Mouse (Mus musculus) liver, embryonic 16.5 days (tissue): ENCODE data around the gene Gm17018. TPM values are rescaled to one million over a fixed set of nuclear protein-coding genes. Genes with fewer than 3 reads are reported as not detected.
A peak's percentile ranks its signal among the peaks of the same experiment; 100 is the strongest.

ENCODE experiments used
- ATAC-seq: fragments of 200-750 bp; cut with Nextera tagmentation; 2 replicates; pipeline ENCODE4 v1.8.0; 2017; ENCODE audit warnings: low read depth, mild to moderate bottlenecking, moderate number of reproducible peaks, moderate library complexity
- H3K27ac ChIP-seq: fragments of 300-500 bp; sonication (generic); 2 replicates; pipeline ENCODE4 v1.5.1; 2014; ENCODE audit warnings: mild to moderate bottlenecking, low read length
- H3K27me3 ChIP-seq: fragments of 300-500 bp; sonication (generic); 2 replicates; pipeline ENCODE4 v1.6.1; 2014; ENCODE audit warnings: low read depth, low read length, mixed read lengths; ENCODE audit not compliant: control insufficient read depth, insufficient read depth
- H3K36me3 ChIP-seq: fragments of 300-500 bp; sonication (generic); 2 replicates; pipeline ENCODE4 v1.6.1; 2014; ENCODE audit warnings: mild to moderate bottlenecking; ENCODE audit not compliant: control insufficient read depth, insufficient read depth
- H3K4me1 ChIP-seq: fragments of 300-500 bp; sonication (generic); 2 replicates; pipeline ENCODE4 v1.6.1; 2014; ENCODE audit warnings: low read depth, low read length, mixed read lengths; ENCODE audit not compliant: control insufficient read depth
- H3K4me2 ChIP-seq: fragments of 300-500 bp; sonication (generic); 2 replicates; pipeline ENCODE4 v1.6.1; 2014; ENCODE audit warnings: low read depth, low read length, mixed read lengths
- H3K4me3 ChIP-seq: fragments of 300-500 bp; sonication (generic); 2 replicates; pipeline ENCODE4 v1.5.1; 2014; ENCODE audit warnings: low read depth, mild to moderate bottlenecking, low read length
- H3K9ac ChIP-seq: fragments of 300-500 bp; sonication (generic); 2 replicates; pipeline ENCODE4 v1.6.1; 2014; ENCODE audit warnings: low read depth, low read length
- H3K9me3 ChIP-seq: fragments of 300-500 bp; sonication (generic); replicated peaks from 2 replicates; pipeline ENCODE4 v1.6.1; 2016; ENCODE audit warnings: low read length; ENCODE audit not compliant: control insufficient read depth
- WGBS: fragments of 180-500 bp; shearing (Covaris S2); extraction: QIAGEN DNeasy Blood & Tissue Kit; methylation state at CpG from one replicate; pipeline ENCODE4 v1.1.7; 2014; ENCODE audit not compliant: insufficient replicate concordance; 5-methylcytosine and 5-hydroxymethylcytosine counted together
- polyA plus RNA-seq: library from polyadenylated mRNA; unstranded; fragments of >200 nt; fragmentation: Nextera tagmentation; extraction: Ambion mirVana; gene quantifications from 2 replicates; pipeline ENCODE4 v1.2.1, GENCODE M21; 2015

The Gm17018 gene
- polyA plus RNA-seq, 1 experiment from 2014 or later = 10.2 TPM

DNA sequence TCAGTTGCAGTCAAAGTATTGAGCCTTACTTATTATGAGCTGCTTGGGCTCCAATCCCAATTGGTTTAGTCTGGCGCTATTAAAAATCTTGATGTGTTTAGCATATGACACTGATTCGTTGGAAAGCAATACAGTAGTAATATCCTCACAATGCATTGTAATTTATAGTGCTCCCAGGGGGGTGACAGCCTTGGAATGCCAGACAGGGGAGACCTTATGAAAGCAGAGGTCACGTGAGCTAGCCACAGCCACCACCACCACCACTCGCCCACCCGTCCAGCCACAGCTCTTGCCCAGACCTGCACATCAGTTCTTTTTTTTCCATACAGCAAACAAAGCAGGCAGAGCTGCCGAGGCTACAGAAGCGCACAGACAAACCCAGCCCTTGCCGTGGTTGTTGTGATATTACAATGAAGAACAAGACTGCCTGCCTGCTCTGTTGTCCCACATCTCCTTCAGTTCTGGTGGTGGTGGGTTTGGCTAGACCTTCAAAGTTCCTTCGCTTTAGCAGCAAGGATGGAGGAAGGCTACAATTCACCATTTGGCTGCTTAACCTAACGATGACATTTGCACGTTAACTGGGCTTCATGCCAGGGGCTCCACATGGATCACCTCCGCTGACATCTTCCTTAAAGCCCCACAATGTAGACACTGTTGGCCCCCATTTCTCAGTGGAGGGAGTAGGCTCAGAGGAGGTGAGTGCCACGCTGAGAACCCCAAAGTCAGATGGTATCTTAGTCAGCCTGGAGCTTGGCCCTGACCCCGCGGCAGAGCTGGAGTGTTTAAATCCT, 5.7 kb downstream of the Gm17018 start:
- H3K4me3 ChIP-seq = no peak overlapping the region
- H3K27me3 ChIP-seq = no peaks in the 10 kb centered on the region
- no peak for ATAC-seq
- WGBS = 71% methylated on average over 15 of the region's 15 CpGs
- no peak overlapping the region for H3K9ac ChIP-seq
- no peak overlapping the region for H3K27ac ChIP-seq
- no peaks in the 10 kb centered on the region for H3K36me3 ChIP-seq
- no peaks in the 10 kb centered on the region for H3K4me1 ChIP-seq
- no peak overlapping the region for H3K4me2 ChIP-seq
- H3K9me3 ChIP-seq = no peaks in the 10 kb centered on the region

DNA sequence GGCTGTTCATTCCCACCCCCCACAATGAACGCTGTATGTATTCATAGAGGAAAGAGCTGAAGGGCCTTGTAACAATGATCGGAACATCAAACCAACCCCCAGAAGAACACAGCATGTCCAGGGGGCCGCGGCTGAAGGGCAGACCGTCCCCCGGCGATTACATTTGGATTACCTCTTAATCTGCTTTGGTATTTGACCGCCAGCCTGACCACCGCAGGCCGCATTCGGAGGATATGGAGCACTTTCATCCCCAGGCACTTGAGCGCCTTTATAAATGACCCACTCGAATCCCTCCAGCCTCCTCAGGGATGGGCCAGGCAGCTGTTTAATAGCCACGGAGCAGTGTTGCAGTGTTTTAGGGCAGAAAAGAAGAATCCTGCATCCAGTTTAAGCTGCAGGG, 7.0 kb downstream of the Gm17018 start:
- no peaks in the 10 kb centered on the region for H3K36me3 ChIP-seq
- H3K27me3 ChIP-seq = no peaks in the 10 kb centered on the region
- H3K4me1 ChIP-seq = no peaks in the 10 kb centered on the region
- no peak overlapping the region for H3K4me3 ChIP-seq
- H3K4me2 ChIP-seq = no peak overlapping the region
- H3K9me3 ChIP-seq = no peaks in the 10 kb centered on the region
- 80% methylated on average over 14 of the region's 14 CpGs for WGBS
- no peak overlapping the region for H3K9ac ChIP-seq
- ATAC-seq = no peak
- no peak overlapping the region for H3K27ac ChIP-seq

DNA sequence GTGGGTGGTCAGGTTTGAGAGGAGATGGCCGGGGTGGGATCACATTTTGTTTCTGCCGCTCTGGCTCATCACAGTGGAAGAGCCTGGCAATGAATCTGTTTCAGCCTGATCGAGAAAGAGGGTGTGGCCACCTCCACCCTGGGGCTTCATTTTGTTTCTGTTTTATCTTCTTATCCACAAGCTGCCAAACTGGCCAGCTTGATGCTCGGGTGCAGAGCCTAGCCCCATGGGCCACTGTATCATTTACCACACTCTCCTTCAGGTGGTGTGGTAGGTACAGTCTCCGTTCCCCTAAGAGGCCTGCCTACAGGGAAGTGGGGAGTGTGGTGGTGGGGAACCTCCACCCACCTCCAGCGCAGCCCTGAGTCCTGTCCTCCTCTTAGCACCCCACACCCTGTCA, 12.6 kb downstream of the Gm17018 start:
- Histone ChIP-seq H3K9ac (no peak overlapping the region), H3K4me1 (peaks cover 39% of the 10 kb centered on the region), H3K27ac (no peak overlapping the region), H3K4me2 (no peak overlapping the region), H3K4me3 (no peak overlapping the region), H3K27me3 (no peaks in the 10 kb centered on the region), H3K9me3 (no peaks in the 10 kb centered on the region), H3K36me3 (no peaks in the 10 kb centered on the region)
- 35% methylated on average over 6 of the region's 6 CpGs for WGBS
- peak; percentile 44 for ATAC-seq

DNA sequence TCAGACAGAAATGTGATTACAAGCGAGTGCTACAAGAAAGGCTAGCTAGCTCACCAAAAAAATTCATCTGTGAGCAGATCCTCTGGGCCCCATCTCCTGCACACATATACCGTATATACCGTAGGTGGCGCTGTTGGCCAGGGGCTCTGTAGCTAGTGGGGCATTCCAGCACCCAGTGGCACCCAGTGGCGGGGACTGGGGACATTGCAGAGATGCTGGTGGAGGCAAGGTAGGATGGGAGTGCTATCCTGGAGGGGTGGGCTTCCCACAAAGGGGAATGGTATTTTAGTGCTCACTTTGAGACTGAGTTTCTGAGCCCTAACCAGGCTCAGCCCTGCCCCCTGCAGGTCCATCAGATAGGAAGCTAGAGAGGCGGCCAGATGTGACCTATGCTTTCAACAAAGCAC, 13.4 kb downstream of the Gm17018 start:
- H3K9ac ChIP-seq = no peak overlapping the region
- H3K4me3 ChIP-seq = no peak overlapping the region
- no peaks in the 10 kb centered on the region for H3K9me3 ChIP-seq
- H3K27ac ChIP-seq = no peak overlapping the region
- ATAC-seq = peak; percentile 58
- no peaks in the 10 kb centered on the region for H3K27me3 ChIP-seq
- H3K36me3 ChIP-seq = no peaks in the 10 kb centered on the region
- no peak overlapping the region for H3K4me2 ChIP-seq
- peaks cover 39% of the 10 kb centered on the region for H3K4me1 ChIP-seq
- 16% methylated on average over 6 of the region's 6 CpGs for WGBS

- 25% methylated on average over 7 of the region's 7 CpGs for WGBS
- Histone ChIP-seq H3K36me3 (no peaks in the 10 kb centered on the region), H3K4me3 (no peak overlapping the region), H3K9ac (no peak overlapping the region), H3K27me3 (no peaks in the 10 kb centered on the region), H3K9me3 (no peaks in the 10 kb centered on the region), H3K4me1 (peaks cover 39% of the 10 kb centered on the region), H3K27ac (no peak overlapping the region), H3K4me2 (no peak overlapping the region)
- ATAC-seq = no peak
Observed at GRCm38 (mm10) chr19:45574339-45574898, 14.0 kb downstream of the Gm17018 start.

DNA sequence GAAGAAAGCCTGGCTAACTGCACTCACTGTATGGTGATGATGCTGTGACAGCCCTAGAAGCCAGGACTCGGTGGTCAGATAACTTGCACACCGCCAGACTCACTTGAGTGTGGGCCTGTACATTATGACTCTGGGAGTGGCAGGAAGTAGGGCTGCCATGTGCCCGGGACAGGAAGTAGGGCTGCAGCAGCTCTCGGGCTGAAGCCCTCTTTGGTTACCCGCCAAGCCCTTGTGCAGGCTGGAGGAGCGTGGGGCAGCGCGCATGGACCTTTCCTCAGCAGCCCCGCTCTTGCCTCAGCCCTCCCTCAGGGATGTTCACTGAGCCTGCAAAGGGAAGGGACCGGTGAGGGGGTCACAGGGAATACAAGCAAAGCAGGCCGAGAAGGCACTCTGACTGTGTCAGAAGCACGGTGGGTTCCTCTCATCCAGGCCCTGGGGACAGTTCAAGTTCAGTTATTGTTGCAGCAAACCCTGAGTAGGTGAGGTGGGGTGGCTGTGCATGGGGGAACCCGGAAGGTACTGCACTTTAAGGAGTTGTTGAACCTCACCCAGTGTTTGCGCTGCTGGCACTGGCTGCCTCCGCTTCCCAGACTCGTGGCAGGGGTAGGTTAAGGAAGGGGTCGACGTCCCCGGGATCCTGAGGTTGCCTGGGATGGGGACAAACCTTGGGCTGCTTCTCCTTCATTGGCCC, 14.7 kb downstream of the Gm17018 start:
- no peaks in the 10 kb centered on the region for H3K27me3 ChIP-seq
- ATAC-seq = no peak
- 22% methylated on average over 19 of the region's 19 CpGs for WGBS
- no peak overlapping the region for H3K9ac ChIP-seq
- H3K4me3 ChIP-seq = no peak overlapping the region
- no peaks in the 10 kb centered on the region for H3K9me3 ChIP-seq
- peaks cover 39% of the 10 kb centered on the region for H3K4me1 ChIP-seq
- H3K4me2 ChIP-seq = peak overlapping the region; percentile 4; the same call in 1 of the 2 replicates
- H3K27ac ChIP-seq = 0 out of 2 replicates have a peak overlapping the region, but pooled peaks have one; percentile 29
- H3K36me3 ChIP-seq = no peaks in the 10 kb centered on the region

- Histone ChIP-seq H3K9ac (no peak overlapping the region), H3K27ac (no peak overlapping the region), H3K4me3 (no peak overlapping the region), H3K36me3 (no peaks in the 10 kb centered on the region), H3K4me2 (no peak overlapping the region), H3K4me1 (peaks cover 39% of the 10 kb centered on the region), H3K27me3 (no peaks in the 10 kb centered on the region), H3K9me3 (no peaks in the 10 kb centered on the region)
- 19% methylated on average over 8 of the region's 8 CpGs for WGBS
- ATAC-seq = peak; percentile 25; the same call in 1 of the 2 replicates
Observed at GRCm38 (mm10) chr19:45575632-45576001, 15.2 kb downstream of the Gm17018 start.

- no peak for ATAC-seq
- 36% methylated on average over 14 of the region's 14 CpGs for whole genome bisulfite sequencing
- H3K4me1 ChIP-seq = peaks cover 39% of the 10 kb centered on the region
- no peak overlapping the region for H3K9ac ChIP-seq
- H3K27me3 ChIP-seq = no peaks in the 10 kb centered on the region
- H3K4me3 ChIP-seq = no peak overlapping the region
- no peak overlapping the region for H3K4me2 ChIP-seq
- no peaks in the 10 kb centered on the region for H3K36me3 ChIP-seq
- no peaks in the 10 kb centered on the region for H3K9me3 ChIP-seq
- no peak overlapping the region for H3K27ac ChIP-seq
Observed at GRCm38 (mm10) chr19:45577141-45577750, 16.8 kb downstream of the Gm17018 start.
